Mouse (Mus musculus) kidney, adult 2 months (tissue): ENCODE data around the gene Pigh.

Experiments
- CTCF ChIP-seq: fragments of 200-500 bp; conservative IDR thresholded peaks from 2 replicates; pipeline ENCODE4 v1.5.1; 2011; ENCODE audit warnings: low read depth, mild to moderate bottlenecking, control low read depth, low read length, moderate library complexity, mixed read lengths; ENCODE audit not compliant: insufficient read depth, insufficient read length
- POLR2A ChIP-seq: fragments of 200-500 bp; IDR thresholded peaks from one replicate; pipeline ENCODE4 v1.6.1; 2011; ENCODE audit warnings: low read depth, low read length, control low read depth

DNA sequence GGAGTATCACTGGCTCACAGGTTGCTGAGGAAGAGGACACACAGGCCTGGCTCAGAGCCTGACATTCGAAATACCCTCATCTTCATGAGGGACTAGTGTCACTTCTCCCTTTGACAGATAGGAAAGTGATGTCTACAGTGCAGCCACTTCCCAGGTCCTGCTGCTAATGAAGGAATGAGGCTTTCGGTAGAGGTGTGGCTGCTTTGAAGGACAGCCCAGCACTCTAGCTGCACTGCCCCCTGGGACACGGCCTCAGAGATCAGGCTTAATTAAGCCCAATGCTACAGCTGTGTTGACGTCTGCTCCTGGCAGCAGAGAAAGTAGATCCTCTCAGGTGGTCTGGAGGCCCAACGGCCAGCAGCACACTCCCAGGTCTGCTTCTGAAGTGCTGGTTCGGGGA is 29.9 kb downstream of the Pigh start:
- TF ChIP-seq CTCF = no peak
- TF ChIP-seq POLR2A = no peak
